Mouse (Mus musculus) bone marrow macrophage, adult 2 months (primary cell): ENCODE measurements around the gene Gm10271.

Source experiments
- CTCF ChIP-seq: IDR thresholded peaks from 2 replicates; pipeline ENCODE4 v1.5.1; 2012; ENCODE audit warnings: low read depth, mild to moderate bottlenecking, low read length, moderate library complexity
- POLR2A ChIP-seq: IDR thresholded peaks from 2 replicates; pipeline ENCODE4 v1.6.1; 2012; ENCODE audit warnings: mild to moderate bottlenecking, low read depth, low read length, borderline replicate concordance

DNA sequence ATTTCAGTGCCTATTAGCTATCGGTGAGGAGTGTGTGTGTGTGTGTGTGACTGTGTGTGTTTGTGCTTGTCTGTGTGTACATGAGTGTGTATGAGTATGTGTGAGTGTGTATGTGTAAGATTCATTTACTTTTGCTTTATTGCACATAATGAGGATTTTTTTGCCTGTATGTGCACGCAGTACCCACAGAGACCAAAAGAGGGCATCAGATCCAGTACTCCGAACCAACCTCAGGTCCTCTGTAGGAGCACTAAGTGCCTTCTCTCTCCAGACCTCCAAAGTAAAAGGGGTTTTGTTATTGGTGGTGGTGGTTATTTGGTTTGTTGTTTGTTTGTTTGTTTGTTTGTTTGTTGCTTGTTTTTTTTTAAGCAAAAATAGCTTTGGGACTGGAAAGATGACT lies 8.5 kb upstream of the Gm10271 start:
- TF ChIP-seq CTCF (no peak), POLR2A (no peak)
